Mouse (Mus musculus) hindbrain, embryonic 12.5 days (tissue): Measurements from ENCODE around the gene Edn1. TPM values are rescaled to one million over a fixed set of nuclear protein-coding genes. Genes with fewer than 3 reads are reported as not detected.

ENCODE experiments used
- ATAC-seq: fragments of 200-750 bp; cut with Nextera tagmentation; 2 replicates; pipeline ENCODE4 v1.8.0; 2017; ENCODE audit warnings: moderate TSS enrichment; ENCODE audit not compliant: low FRiP score
- H3K27ac ChIP-seq: fragments of 300-500 bp; sonication (generic); 2 replicates; pipeline ENCODE4 v1.5.1; 2016; ENCODE audit warnings: mild to moderate bottlenecking
- H3K27me3 ChIP-seq: fragments of 300-500 bp; sonication (generic); 2 replicates; pipeline ENCODE4 v1.6.1; 2016; ENCODE audit warnings: mild to moderate bottlenecking
- H3K36me3 ChIP-seq: fragments of 300-500 bp; sonication (generic); 2 replicates; pipeline ENCODE4 v1.6.1; 2016; ENCODE audit warnings: mild to moderate bottlenecking
- H3K4me1 ChIP-seq: fragments of 300-500 bp; sonication (generic); 2 replicates; pipeline ENCODE4 v1.6.1; 2016
- H3K4me2 ChIP-seq: fragments of 300-500 bp; sonication (generic); replicated peaks from 2 replicates; pipeline ENCODE4 v1.6.1; 2016; ENCODE audit warnings: mild to moderate bottlenecking
- H3K4me3 ChIP-seq: fragments of 300-500 bp; sonication (generic); 2 replicates; pipeline ENCODE4 v1.5.1; 2016; ENCODE audit warnings: mild to moderate bottlenecking
- H3K9ac ChIP-seq: fragments of 300-500 bp; sonication (generic); 2 replicates; pipeline ENCODE4 v1.6.1; 2016; ENCODE audit warnings: mild to moderate bottlenecking, moderate library complexity
- H3K9me3 ChIP-seq: fragments of 300-500 bp; sonication (generic); replicated peaks from 2 replicates; pipeline ENCODE4 v1.6.1; 2016; ENCODE audit warnings: mild to moderate bottlenecking
- WGBS: fragments of 180-500 bp; shearing (Covaris S2); methylation state at CpG from one replicate; pipeline ENCODE4 v1.1.7; 2016; 5-methylcytosine and 5-hydroxymethylcytosine counted together
- polyA plus RNA-seq: library from polyadenylated mRNA; unstranded; fragments of >200 nt; fragmentation: Nextera tagmentation; extraction: Ambion mirVana; gene quantifications from 2 replicates; pipeline ENCODE4 v1.2.1, GENCODE M21; 2016

Edn1 gene
- polyA plus RNA-seq, 1 experiment from 2014 or later, result 1.9 TPM

DNA sequence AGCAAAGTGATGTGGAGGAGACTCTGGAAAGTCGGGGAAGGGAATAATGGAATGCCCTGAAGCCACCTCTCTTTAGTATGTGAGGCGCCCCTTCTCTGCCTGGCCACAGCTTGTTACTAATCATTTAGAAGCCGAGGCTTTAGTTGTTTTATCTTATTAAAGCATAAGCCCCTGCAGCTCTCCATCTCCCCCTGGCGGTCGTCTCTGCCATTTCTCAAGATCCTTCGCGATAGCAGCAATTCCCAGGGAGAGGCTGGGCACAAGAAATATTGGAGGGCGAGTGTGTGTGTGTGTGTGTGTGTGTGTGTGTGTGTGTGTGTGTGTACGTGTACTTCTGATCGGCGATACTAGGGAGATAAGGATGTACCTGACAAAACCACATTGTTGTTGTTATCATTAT, 709 bp upstream of the Edn1 start:
- Histone ChIP-seq H3K4me3 (peak overlapping the region; percentile 33), H3K27me3 (peaks cover 22% of the 10 kb centered on the region), H3K4me2 (peak overlapping the region; percentile 61), H3K27ac (no peak overlapping the region), H3K36me3 (no peaks in the 10 kb centered on the region), H3K9me3 (no peaks in the 10 kb centered on the region), H3K9ac (no peak overlapping the region), H3K4me1 (peaks cover 7% of the 10 kb centered on the region)
- no peak for ATAC-seq
- WGBS, result 2% methylated on average over 11 of the region's 11 CpGs

DNA sequence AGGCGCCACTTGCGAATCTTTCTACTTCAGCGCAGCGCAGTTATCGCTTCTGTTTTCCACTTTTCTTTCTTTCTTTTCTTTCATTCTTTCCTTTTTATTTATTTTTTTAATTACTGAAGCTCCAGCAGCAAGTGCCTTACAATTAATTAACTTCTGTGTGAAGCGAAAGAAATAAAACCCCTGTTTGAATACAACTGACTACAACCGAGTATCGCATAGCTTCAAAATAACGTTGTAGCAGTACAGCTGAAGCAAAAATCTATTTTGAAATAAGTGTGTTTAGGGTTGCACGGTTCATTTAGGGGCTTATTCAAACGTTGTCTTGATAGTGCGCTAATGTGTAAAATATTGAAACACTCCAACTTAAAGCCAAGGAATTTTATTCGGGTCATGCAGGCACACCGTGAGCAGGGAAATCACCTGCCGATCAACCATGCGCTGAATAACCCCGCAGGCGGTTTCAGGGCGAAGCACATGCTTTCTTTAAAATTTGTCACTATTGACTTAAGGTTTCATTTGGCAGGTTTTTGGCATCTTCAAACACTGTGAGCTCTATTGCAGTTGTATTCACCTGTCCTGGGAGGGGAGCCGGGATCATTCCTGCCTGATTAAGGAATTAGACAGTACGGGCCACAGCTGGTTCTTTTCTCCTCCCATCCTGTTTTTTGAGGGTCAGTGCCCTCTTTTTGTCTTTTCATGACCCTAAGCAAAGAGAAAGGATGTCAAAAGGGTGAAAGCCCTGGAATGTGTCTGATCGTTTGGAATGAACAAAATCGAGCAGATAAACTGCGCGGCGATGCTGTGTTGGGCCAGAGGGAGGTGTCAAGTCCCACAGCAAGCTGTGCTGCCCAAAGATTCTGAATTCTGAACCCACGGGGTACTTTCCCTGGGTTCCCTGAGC, 935 bp downstream of the Edn1 start:
- Histone ChIP-seq H3K4me1 (peaks cover 7% of the 10 kb centered on the region), H3K9me3 (no peaks in the 10 kb centered on the region), H3K36me3 (no peaks in the 10 kb centered on the region), H3K4me2 (peak overlapping the region; percentile 61), H3K27ac (no peak overlapping the region), H3K27me3 (peaks cover 22% of the 10 kb centered on the region), H3K4me3 (peak overlapping the region; percentile 33), H3K9ac (no peak overlapping the region)
- 13% methylated on average over 27 of the region's 27 CpGs for WGBS
- ATAC-seq, result no peak

DNA sequence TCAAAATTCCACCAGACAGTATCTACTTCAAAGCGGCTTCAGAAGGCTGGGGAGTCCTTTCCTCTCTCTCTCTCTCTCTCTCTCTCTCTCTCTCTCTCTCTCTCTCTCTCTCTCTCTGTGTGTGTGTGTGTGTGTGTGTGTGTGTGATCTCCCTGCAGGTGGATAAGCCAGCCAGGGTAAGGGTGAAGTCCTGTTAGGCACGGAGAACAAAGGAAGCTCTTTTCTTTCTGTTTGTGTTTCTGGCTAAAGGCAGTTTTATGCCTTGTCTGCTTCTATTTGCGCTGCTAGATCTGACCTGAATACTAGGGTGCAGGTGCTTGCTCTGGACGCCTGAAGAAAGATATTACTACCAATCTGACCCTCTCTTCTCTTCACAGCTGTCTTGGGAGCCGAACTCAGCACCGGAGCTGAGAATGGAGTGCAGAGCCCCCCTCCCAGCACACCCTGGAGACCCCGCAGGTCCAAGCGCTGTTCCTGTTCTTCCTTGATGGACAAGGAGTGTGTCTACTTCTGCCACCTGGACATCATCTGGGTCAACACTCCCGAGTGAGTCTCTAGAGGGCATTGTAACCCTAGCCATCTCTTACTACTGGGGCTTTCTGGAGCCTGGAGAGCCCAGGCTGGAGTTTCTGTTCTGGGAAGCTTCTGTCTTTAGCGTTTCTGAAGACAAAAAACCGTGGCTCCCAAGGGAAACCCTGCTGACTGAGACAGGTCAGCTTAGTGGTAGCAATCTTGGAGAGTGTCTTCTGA, 2.1 kb downstream of the Edn1 start:
- Histone ChIP-seq H3K27me3 (peaks cover 22% of the 10 kb centered on the region), H3K36me3 (no peaks in the 10 kb centered on the region), H3K9ac (no peak overlapping the region), H3K9me3 (no peaks in the 10 kb centered on the region), H3K4me3 (no peak overlapping the region), H3K4me2 (no peak overlapping the region), H3K27ac (no peak overlapping the region), H3K4me1 (peaks cover 7% of the 10 kb centered on the region)
- WGBS, result 33% methylated on average over 11 of the region's 11 CpGs
- no peak for ATAC-seq

DNA sequence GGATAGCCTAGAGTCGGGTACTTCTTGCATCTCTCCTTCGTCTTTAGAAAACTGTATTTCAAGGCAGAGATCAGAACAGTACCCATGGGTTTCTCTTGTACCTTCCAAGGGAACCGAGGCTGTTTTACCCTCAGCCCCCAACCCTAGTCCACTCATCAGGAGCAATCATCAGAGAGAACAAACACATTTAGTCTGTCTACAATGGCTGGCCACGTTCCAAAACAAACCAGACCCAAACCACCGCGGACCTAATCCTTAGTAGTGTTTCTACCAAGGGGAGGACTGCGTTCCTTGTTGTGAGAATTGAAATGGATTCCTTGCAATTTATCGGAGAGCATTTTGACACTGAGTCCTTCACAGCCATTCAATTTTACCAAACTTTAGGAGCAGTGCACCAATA, 2.9 kb downstream of the Edn1 start:
- ATAC-seq, result no peak
- H3K4me3 ChIP-seq, result no peak overlapping the region
- peaks cover 10% of the 10 kb centered on the region for H3K4me1 ChIP-seq
- no peak overlapping the region for H3K27ac ChIP-seq
- H3K27me3 ChIP-seq, result peaks cover 22% of the 10 kb centered on the region
- no peak overlapping the region for H3K4me2 ChIP-seq
- no peaks in the 10 kb centered on the region for H3K36me3 ChIP-seq
- WGBS, result 79% methylated on average over 8 of the region's 8 CpGs
- no peaks in the 10 kb centered on the region for H3K9me3 ChIP-seq
- no peak overlapping the region for H3K9ac ChIP-seq

DNA sequence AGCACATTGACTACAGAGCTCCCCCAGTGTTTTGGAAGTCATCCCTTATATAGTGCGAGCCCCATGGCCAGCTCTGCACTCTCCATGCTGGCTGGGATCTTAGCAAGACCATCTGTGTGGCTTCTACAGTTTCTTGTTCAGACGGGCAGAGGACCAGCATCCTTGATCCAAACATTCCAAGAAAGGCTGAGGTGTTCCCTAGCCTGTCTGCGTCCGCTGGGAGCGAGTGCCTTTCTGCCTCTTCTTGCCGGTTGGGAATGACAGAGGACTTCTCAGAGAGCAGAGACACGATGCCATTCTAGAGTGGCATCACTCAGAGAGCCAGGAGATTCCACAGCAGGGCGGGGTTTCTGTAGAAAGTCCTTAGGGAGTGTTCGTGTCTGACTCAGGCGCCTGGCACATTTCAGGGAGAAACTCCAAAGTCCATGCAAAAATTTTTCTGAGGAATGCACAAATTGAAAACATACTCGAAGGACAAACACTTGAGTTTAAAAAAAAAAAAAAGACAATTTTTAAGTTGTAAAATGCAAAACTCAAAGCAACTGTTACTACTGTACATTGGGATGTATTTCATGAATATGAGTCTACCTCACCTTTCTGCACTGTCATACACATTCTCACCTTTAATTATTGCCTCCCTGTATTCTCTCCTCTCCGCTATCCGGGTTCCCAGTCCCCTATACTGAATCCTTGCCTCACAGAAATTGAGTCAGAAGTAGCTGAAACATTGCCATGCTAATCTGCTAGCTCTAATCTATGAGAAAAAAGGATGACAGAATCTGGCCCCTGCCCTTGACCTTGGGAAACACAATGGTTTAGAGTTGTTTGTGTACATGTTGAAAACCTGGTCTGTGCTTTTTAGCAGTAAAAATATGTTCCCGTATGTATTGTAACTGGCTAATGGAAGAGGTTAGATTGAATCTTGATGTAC, 5.9 kb downstream of the Edn1 start:
- ATAC-seq, result no peak
- Histone ChIP-seq H3K4me2 (no peak overlapping the region), H3K27ac (no peak overlapping the region), H3K4me1 (peaks cover 9% of the 10 kb centered on the region), H3K36me3 (no peaks in the 10 kb centered on the region), H3K27me3 (peaks cover 21% of the 10 kb centered on the region), H3K4me3 (no peak overlapping the region), H3K9ac (no peak overlapping the region), H3K9me3 (no peaks in the 10 kb centered on the region)
- WGBS, result 74% methylated on average over 14 of the region's 14 CpGs

DNA sequence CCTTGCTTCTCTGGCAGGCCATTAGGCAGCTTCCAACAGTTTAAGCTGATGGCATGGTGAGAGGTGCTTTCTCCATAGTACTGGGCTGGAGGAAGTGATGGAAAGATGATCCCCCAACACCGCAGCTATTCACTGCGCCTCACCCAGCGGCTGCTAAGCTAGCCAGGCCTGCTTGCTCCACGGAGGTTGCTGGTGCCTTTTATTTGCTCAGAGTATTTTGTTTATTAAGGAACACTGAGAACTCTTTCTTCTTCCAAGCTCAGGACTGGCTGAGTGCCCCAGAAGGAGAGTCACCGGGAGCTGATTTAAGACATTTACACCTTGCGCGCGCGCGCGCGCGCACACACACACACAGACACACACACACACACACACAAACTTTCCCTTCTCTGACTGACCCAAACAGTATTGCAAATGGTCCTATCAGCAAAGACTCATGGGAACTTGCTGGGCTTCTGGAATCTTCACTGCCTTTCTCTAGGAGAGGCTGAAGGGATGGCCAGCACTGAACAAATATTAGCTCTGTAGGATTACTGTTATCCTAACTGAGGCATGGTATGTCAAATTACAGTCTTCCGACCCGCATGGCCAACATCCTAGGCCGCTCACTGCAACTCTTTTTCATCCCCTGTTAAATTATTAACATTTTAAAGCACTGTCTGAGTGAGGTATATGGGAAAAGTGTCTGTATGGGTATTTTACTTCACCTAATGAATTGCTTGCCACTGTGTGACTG, 7.3 kb downstream of the Edn1 start:
- no peak for ATAC-seq
- H3K9me3 ChIP-seq, result no peaks in the 10 kb centered on the region
- peaks cover 7% of the 10 kb centered on the region for H3K27me3 ChIP-seq
- no peaks in the 10 kb centered on the region for H3K36me3 ChIP-seq
- 71% methylated on average over 16 of the region's 16 CpGs for WGBS
- H3K9ac ChIP-seq, result no peak overlapping the region
- no peak overlapping the region for H3K4me3 ChIP-seq
- H3K27ac ChIP-seq, result peak overlapping the region; percentile 17; the same call in 1 of the 2 replicates
- no peak overlapping the region for H3K4me2 ChIP-seq
- H3K4me1 ChIP-seq, result peaks cover 3% of the 10 kb centered on the region; the same call in 1 of the 2 replicates

DNA sequence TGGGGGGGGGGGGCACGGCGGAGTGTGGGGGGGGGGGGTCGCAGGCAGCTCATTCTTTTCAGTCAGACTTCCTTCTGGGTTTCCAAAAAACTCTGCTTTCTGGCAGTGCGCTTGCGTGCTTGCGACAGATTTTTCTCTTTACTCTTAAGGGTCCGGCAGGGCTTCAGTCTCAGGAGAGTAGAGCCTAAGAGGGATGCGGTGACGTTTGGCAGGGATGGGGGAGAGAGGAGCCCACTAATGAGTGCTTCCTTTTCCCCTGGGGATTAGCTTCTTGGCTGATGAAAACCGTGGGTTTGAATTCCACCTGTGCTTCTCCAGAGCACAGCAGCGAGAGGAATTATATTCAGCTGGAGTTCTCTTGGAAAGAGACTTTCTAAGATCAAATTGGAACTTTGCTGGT, 8.5 kb downstream of the Edn1 start:
- H3K27ac ChIP-seq, result no peak overlapping the region
- 0 out of 2 replicates have a peak overlapping the region, but pooled peaks have one; percentile 8 for H3K4me2 ChIP-seq
- no peaks in the 10 kb centered on the region; the same call in 1 of the 2 replicates for H3K27me3 ChIP-seq
- H3K36me3 ChIP-seq, result no peaks in the 10 kb centered on the region
- WGBS, result 32% methylated on average over 11 of the region's 11 CpGs
- H3K9ac ChIP-seq, result no peak overlapping the region
- ATAC-seq, result no peak
- H3K4me1 ChIP-seq, result peaks cover 3% of the 10 kb centered on the region; the same call in 1 of the 2 replicates
- no peak overlapping the region for H3K4me3 ChIP-seq
- H3K9me3 ChIP-seq, result no peaks in the 10 kb centered on the region

DNA sequence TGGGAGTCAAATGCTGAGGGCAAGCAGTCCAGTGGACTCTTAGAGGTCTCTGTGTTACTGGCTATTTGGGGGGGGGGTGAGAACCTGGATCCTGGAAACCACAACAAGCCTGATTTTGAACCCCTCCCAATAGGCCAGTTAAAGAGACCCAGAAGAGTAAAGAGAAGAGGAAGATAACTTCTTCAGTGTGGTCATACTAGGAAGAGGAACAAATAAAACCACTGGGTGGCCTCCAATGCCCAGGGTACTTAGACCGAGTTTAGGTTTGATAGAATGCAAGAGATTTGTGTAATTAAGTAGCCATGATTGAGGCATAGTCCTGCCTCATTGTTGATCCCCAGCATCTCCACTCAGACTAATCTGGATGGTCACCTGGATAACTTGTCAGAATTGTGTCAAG, 14.4 kb downstream of the Edn1 start:
- no peaks in the 10 kb centered on the region for H3K4me1 ChIP-seq
- no peak overlapping the region for H3K27ac ChIP-seq
- WGBS, result 82% methylated on average over 1 of the region's 1 CpGs
- H3K9me3 ChIP-seq, result no peaks in the 10 kb centered on the region
- H3K36me3 ChIP-seq, result no peaks in the 10 kb centered on the region
- ATAC-seq, result no peak
- no peak overlapping the region for H3K4me2 ChIP-seq
- H3K4me3 ChIP-seq, result no peak overlapping the region
- no peaks in the 10 kb centered on the region for H3K27me3 ChIP-seq
- no peak overlapping the region for H3K9ac ChIP-seq

DNA sequence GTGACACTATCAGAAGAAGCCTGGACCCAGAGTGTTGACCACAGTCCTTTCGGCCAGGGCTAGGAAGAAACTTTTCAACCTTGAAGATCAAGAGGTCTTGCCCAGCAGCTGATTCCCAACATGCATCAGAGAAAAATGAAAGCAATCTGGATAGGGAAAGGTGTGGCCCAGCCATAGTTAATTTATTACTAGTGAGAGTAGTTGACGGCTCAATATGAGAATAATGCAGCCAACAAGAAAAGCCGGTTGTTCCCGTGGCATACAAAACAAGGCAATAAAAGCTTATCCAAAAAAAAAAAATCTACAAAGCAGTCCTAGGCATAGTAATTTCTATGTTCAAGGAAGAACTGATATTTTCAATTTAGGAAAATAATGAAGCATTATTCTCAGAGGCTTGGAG, 16.5 kb downstream of the Edn1 start:
- H3K9me3 ChIP-seq, result no peaks in the 10 kb centered on the region
- H3K9ac ChIP-seq, result no peak overlapping the region
- no peak overlapping the region for H3K4me3 ChIP-seq
- H3K4me1 ChIP-seq, result no peaks in the 10 kb centered on the region
- H3K4me2 ChIP-seq, result no peak overlapping the region
- H3K27me3 ChIP-seq, result no peaks in the 10 kb centered on the region
- no peaks in the 10 kb centered on the region for H3K36me3 ChIP-seq
- WGBS, result 91% methylated on average over 4 of the region's 4 CpGs
- no peak for ATAC-seq
- no peak overlapping the region for H3K27ac ChIP-seq

DNA sequence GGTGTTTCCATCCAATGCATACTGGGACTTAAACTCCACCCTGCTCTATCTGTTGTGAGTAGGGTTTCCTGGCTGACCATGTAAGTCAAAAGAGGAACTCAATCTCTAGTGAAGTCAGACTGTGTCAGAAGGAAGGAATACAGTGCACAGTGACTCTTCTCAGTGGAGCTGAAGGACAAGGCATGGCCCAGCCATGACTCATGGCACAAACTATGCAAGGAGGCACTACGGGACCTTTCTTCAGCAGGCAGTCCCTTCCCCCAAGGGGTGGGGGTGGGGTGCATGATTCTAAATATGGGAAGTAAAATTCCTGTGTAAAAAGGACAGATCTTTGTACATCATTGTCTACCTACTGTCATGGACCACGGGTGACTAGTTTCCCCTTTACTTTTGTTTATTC, 27.3 kb downstream of the Edn1 start:
- ATAC-seq, result no peak
- Histone ChIP-seq H3K4me1 (no peaks in the 10 kb centered on the region), H3K27ac (no peak overlapping the region), H3K4me2 (no peak overlapping the region), H3K36me3 (no peaks in the 10 kb centered on the region), H3K9me3 (0 out of 2 replicates have a peak, but pooled peaks cover 3% of the 10 kb centered on the region), H3K27me3 (no peaks in the 10 kb centered on the region), H3K4me3 (no peak overlapping the region), H3K9ac (no peak overlapping the region)
- 86% methylated on average over 2 of the region's 2 CpGs for WGBS

DNA sequence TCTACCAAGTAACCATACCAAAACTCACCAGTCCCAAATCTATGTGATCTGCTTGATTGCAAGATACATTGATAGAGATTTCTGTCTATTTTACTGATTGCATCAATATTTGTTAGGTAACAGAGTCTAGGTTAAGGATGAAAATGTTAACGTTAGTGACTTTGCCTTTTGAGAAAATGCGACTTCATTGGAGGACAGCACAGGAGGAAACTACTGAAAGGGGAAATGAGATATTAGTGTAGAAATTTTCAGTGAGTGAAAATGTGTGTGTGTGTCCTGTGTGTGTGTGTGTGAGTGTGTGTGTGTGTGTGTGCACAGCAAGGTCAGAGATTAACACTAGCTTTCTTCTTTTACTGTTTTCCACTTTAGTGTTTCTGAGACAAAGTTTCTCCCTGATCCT, 29.8 kb downstream of the Edn1 start:
- no peak overlapping the region for H3K9ac ChIP-seq
- H3K27me3 ChIP-seq, result no peaks in the 10 kb centered on the region
- H3K36me3 ChIP-seq, result no peaks in the 10 kb centered on the region
- H3K4me1 ChIP-seq, result no peaks in the 10 kb centered on the region
- H3K27ac ChIP-seq, result no peak overlapping the region
- no peak overlapping the region for H3K4me2 ChIP-seq
- no peak overlapping the region for H3K4me3 ChIP-seq
- ATAC-seq, result no peak
- 0 out of 2 replicates have a peak, but pooled peaks cover 3% of the 10 kb centered on the region for H3K9me3 ChIP-seq
- 95% methylated on average over 2 of the region's 2 CpGs for WGBS
